Mouse (Mus musculus): ENCODE measurements at regions not wholly inside any gene's neighbourhood (a gene's known extent, or its start where the extent isn't known, plus 50 kb on each side); places are given as distances from the start of the nearest gene placed in this dataset.

DNA sequence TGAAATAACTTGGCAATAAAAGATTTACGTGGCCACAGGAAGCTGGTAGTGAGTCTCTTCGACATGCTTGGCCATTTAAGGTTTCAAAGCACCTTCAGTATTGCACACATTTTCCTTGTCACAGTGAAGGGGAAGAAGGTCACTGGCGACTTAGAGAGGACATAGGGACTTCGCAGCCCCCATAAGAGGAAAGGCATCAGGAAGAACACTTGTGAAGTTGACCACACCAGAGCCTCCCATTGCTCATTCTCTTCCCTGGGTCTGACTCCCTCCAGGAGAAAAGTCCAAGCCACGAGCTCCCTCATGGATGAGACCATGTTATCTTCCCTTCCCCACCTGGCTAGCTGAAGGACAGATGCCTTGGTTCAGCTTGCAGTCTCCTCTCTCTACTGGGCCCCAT lies 77.4 kb upstream of the Synm start:
- no peak for DNase-seq (ENCODE audit: low spot score)
- 86% methylated on average over 5 of the region's 5 CpGs for WGBS

DNA sequence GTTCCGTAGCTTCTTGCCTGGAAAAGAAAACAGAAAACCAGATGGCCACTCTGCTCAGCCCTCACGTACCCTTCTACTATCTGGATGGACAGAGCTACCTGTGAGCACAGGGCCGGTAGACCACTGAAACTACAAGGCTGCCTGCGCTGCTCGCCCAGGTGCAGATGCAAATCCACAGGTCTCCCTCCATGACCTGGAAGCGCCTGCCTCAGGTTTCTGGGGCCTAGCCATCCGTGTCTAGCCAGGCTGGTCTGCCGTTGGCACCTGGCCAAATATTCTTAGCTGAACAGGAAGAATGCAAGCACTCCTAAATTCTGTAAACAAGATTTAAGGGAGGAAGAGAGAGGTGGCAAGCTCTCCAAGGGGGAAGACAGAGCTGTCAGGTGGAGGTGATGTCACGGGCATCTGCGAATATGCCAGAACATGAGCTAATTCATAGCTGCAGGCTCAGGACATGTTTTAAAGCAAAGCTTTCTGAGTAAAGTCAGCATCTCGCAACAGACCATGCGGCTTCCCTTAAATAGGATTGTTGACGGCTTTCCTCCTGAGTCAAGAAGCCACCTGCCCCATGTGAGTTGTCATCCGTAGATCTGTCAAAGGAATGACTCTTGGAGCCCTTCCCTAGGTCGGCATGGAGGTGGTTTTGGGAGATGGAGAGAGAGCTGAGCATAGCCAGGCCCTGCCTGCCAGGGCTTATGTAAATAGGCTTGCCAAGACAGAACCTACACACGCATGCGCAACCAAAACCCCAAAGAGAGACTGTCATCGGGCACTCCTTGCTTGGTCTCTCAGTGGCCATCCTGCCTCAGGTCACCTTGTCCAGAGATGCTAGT lies 76.8 kb upstream of the Synm start:
- Histone ChIP-seq H3K9ac (replicated peaks; ENCODE audit: low read depth, low read length) (no peak overlapping the region), H3K27me3 (ENCODE audit: control insufficient read depth, insufficient read depth, low read length) (no peaks in the 10 kb centered on the region), H3K27ac (ENCODE audit: low read depth) (no peak overlapping the region), H3K36me3 (replicated peaks; ENCODE audit: control insufficient read depth, insufficient read depth, low read length) (no peaks in the 10 kb centered on the region), H3K9me3 (replicated peaks; ENCODE audit: control insufficient read depth, low read length) (0 out of 2 replicates have a peak, but pooled peaks cover 5% of the 10 kb centered on the region), H3K4me3 (ENCODE audit: low read depth, low read length) (no peak overlapping the region), H3K4me2 (ENCODE audit: low read depth, low read length) (no peak overlapping the region), H3K4me1 (ENCODE audit: control insufficient read depth, insufficient read depth) (0 out of 2 replicates have a peak, but pooled peaks cover 5% of the 10 kb centered on the region)
- 68% methylated on average over 18 of the region's 18 CpGs for WGBS
- TF ChIP-seq EP300 (IDR thresholded peaks at IDR 0.05; ENCODE audit: low read depth) (no peak), CTCF (IDR thresholded peaks at IDR 0.05; ENCODE audit: low read depth) (no peak)
- ATAC-seq (ENCODE audit: insufficient read depth, low read depth), result no peak
- no peak for DNase-seq (ENCODE audit: low spot score)

More for the DNA sequence above, 77.4 kb upstream of the Synm start:
- no peaks in the 10 kb centered on the region for H3K27me3 ChIP-seq (ENCODE audit: control insufficient read depth, insufficient read depth, low read length)
- H3K4me2 ChIP-seq (ENCODE audit: low read depth, low read length), result no peak overlapping the region
- no peak overlapping the region for H3K4me3 ChIP-seq (ENCODE audit: low read depth, low read length)
- H3K36me3 ChIP-seq (replicated peaks; ENCODE audit: control insufficient read depth, insufficient read depth, low read length), result no peaks in the 10 kb centered on the region
- no peak overlapping the region for H3K27ac ChIP-seq (ENCODE audit: low read depth)
- TF ChIP-seq CTCF (IDR thresholded peaks at IDR 0.05; ENCODE audit: low read depth), result no peak
- TF ChIP-seq EP300 (IDR thresholded peaks at IDR 0.05; ENCODE audit: low read depth), result no peak
- H3K9me3 ChIP-seq (replicated peaks; ENCODE audit: control insufficient read depth, low read length), result 0 out of 2 replicates have a peak, but pooled peaks cover 5% of the 10 kb centered on the region
- no peak overlapping the region for H3K9ac ChIP-seq (replicated peaks; ENCODE audit: low read depth, low read length)
- 0 out of 2 replicates have a peak, but pooled peaks cover 5% of the 10 kb centered on the region for H3K4me1 ChIP-seq (ENCODE audit: control insufficient read depth, insufficient read depth)
- no peak for ATAC-seq (ENCODE audit: insufficient read depth, low read depth)

DNA sequence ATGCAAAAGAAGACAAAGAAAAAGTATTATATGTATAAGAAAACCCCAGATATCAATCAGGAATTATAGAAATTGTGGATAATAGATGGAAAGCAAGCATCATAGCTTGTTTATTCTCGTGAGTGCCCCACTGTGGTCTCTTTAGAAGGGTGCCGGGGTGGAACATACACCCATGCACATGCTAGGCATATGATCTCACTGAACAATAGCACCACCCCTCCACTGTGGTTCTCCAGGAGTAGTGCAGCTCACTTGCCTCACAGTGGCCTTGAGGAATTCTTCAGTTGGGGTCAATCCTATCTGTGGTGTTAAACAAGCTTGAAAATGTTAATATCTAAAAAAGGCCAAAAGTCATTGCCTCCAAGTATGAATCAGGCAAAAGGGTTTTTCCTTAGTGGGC lies 72.2 kb upstream of the Synm start:
- DNase-seq (ENCODE audit: low spot score) (peak; percentile 20), ATAC-seq (ENCODE audit: insufficient read depth, low read depth) (no peak)
- H3K27me3 ChIP-seq (ENCODE audit: control insufficient read depth, insufficient read depth, low read length), result no peaks in the 10 kb centered on the region
- 71% methylated on average over 2 of the region's 2 CpGs for WGBS
- no peak overlapping the region for H3K4me3 ChIP-seq (ENCODE audit: low read depth, low read length)
- H3K4me2 ChIP-seq (ENCODE audit: low read depth, low read length), result no peak overlapping the region
- H3K36me3 ChIP-seq (replicated peaks; ENCODE audit: control insufficient read depth, insufficient read depth, low read length), result no peaks in the 10 kb centered on the region
- no peak overlapping the region for H3K27ac ChIP-seq (ENCODE audit: low read depth)
- no peak overlapping the region for H3K9ac ChIP-seq (replicated peaks; ENCODE audit: low read depth, low read length)
- 0 out of 2 replicates have a peak, but pooled peaks cover 5% of the 10 kb centered on the region for H3K9me3 ChIP-seq (replicated peaks; ENCODE audit: control insufficient read depth, low read length)
- H3K4me1 ChIP-seq (ENCODE audit: control insufficient read depth, insufficient read depth), result 0 out of 2 replicates have a peak, but pooled peaks cover 5% of the 10 kb centered on the region
- no peak for TF ChIP-seq CTCF (IDR thresholded peaks at IDR 0.05; ENCODE audit: low read depth)
- TF ChIP-seq EP300 (IDR thresholded peaks at IDR 0.05; ENCODE audit: low read depth), result no peak

DNA sequence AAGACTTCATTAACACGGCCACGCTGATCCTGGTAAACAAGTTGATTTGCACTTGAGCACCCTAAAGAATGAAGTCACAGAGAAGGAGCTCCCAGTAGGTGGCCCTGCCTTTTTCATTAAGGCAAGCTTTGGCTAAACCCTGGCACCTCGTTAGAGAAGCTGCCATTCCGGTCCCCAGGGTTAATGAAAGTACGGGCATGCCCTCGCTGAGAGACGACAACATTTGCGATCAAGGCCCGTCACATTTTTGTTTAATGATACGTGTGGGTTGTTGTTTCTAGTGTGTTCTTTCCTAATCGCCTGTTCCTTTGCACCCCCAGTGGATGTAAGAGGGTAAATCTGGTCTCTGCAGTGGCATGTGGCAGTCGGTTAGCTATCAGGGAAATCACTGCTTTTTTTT lies 67.8 kb upstream of the Synm start:
- no peak for DNase-seq (ENCODE audit: low spot score)
- Histone ChIP-seq H3K27ac (ENCODE audit: low read depth) (no peak overlapping the region), H3K9ac (replicated peaks; ENCODE audit: low read depth, low read length) (no peak overlapping the region), H3K36me3 (replicated peaks; ENCODE audit: control insufficient read depth, insufficient read depth, low read length) (no peaks in the 10 kb centered on the region), H3K4me2 (ENCODE audit: low read depth, low read length) (no peak overlapping the region), H3K4me3 (ENCODE audit: low read depth, low read length) (no peak overlapping the region), H3K4me1 (ENCODE audit: control insufficient read depth, insufficient read depth) (no peaks in the 10 kb centered on the region), H3K9me3 (replicated peaks; ENCODE audit: control insufficient read depth, low read length) (no peaks in the 10 kb centered on the region), H3K27me3 (ENCODE audit: control insufficient read depth, insufficient read depth, low read length) (no peaks in the 10 kb centered on the region)
- TF ChIP-seq CTCF (IDR thresholded peaks at IDR 0.05; ENCODE audit: low read depth), result no peak
- no peak for TF ChIP-seq EP300 (IDR thresholded peaks at IDR 0.05; ENCODE audit: low read depth)
- no peak for ATAC-seq (ENCODE audit: insufficient read depth, low read depth)
- WGBS, result 61% methylated on average over 12 of the region's 12 CpGs

DNA sequence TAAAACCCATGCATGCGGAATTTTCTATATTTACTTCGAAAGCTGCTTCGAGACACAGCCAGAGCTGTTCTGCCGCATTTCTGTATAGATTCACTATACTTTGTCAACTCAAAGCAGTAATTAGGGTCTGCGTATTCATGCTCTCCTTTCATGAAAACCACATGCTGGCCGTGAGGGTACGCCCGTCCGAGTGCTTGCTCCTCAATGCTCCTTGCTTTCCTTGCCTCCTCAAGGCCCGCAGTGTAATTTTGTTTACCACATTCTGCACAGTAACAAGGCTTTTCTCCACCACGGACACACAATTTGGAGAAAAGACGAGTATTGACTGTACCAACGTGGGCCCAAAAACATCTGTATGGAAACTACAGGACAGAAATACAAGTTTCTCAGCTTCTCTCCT lies 67.4 kb upstream of the Synm start:
- Histone ChIP-seq H3K27me3 (ENCODE audit: control insufficient read depth, insufficient read depth, low read length) (no peaks in the 10 kb centered on the region), H3K4me1 (ENCODE audit: control insufficient read depth, insufficient read depth) (no peaks in the 10 kb centered on the region), H3K9ac (replicated peaks; ENCODE audit: low read depth, low read length) (no peak overlapping the region), H3K9me3 (replicated peaks; ENCODE audit: control insufficient read depth, low read length) (no peaks in the 10 kb centered on the region), H3K27ac (ENCODE audit: low read depth) (no peak overlapping the region), H3K4me2 (ENCODE audit: low read depth, low read length) (no peak overlapping the region), H3K36me3 (replicated peaks; ENCODE audit: control insufficient read depth, insufficient read depth, low read length) (no peaks in the 10 kb centered on the region), H3K4me3 (ENCODE audit: low read depth, low read length) (no peak overlapping the region)
- WGBS, result 91% methylated on average over 13 of the region's 13 CpGs
- no peak for TF ChIP-seq EP300 (IDR thresholded peaks at IDR 0.05; ENCODE audit: low read depth)
- TF ChIP-seq CTCF (IDR thresholded peaks at IDR 0.05; ENCODE audit: low read depth), result no peak
- ATAC-seq (ENCODE audit: insufficient read depth, low read depth), result no peak
- no peak for DNase-seq (ENCODE audit: low spot score)
